Mouse (Mus musculus) heart, embryonic 12.5 days (tissue): ENCODE results near the gene Gm8947. TPM values are rescaled to one million over a fixed set of nuclear protein-coding genes. Genes with fewer than 3 reads are reported as not detected.
"Not testable (repeated sequence)": the region's sequence is repeated elsewhere in the genome, so short reads cannot be mapped to it uniquely, and the experiment has no call there.

Experiments
- ATAC-seq: fragments of 200-750 bp; cut with Nextera tagmentation; 2 replicates; pipeline ENCODE4 v1.8.0; 2017; ENCODE audit warnings: moderate TSS enrichment, moderate library complexity; ENCODE audit not compliant: insufficient number of reproducible peaks, low FRiP score
- H3K27ac ChIP-seq: fragments of 300-500 bp; sonication (generic); 2 replicates; pipeline ENCODE4 v1.5.1; 2016; ENCODE audit warnings: mild to moderate bottlenecking, moderate library complexity; ENCODE audit not compliant: poor library complexity, severe bottlenecking
- H3K27me3 ChIP-seq: fragments of 300-500 bp; sonication (generic); replicated peaks from 2 replicates; pipeline ENCODE4 v1.6.1; 2016; ENCODE audit warnings: mild to moderate bottlenecking, moderate library complexity
- H3K36me3 ChIP-seq: fragments of 300-500 bp; sonication (generic); 2 replicates; pipeline ENCODE4 v1.6.1; 2016; ENCODE audit warnings: mild to moderate bottlenecking, moderate library complexity
- H3K4me1 ChIP-seq: fragments of 300-500 bp; sonication (generic); replicated peaks from 2 replicates; pipeline ENCODE4 v1.6.1; 2016; ENCODE audit warnings: mild to moderate bottlenecking
- H3K4me2 ChIP-seq: fragments of 300-500 bp; sonication (generic); 2 replicates; pipeline ENCODE4 v1.6.1; 2016; ENCODE audit warnings: mild to moderate bottlenecking, moderate library complexity
- H3K4me3 ChIP-seq: fragments of 300-500 bp; sonication (generic); 2 replicates; pipeline ENCODE4 v1.5.1; 2016; ENCODE audit warnings: mild to moderate bottlenecking
- H3K9ac ChIP-seq: fragments of 300-500 bp; sonication (generic); 2 replicates; pipeline ENCODE4 v1.6.1; 2016; ENCODE audit warnings: mild to moderate bottlenecking, moderate library complexity
- H3K9me3 ChIP-seq: fragments of 300-500 bp; sonication (generic); replicated peaks from 2 replicates; pipeline ENCODE4 v1.6.1; 2016; ENCODE audit warnings: mild to moderate bottlenecking, moderate library complexity
- WGBS: fragments of 180-500 bp; shearing (Covaris S2); methylation state at CpG from one replicate; pipeline ENCODE4 v1.1.7; 2016; 5-methylcytosine and 5-hydroxymethylcytosine counted together
- polyA plus RNA-seq: library from polyadenylated mRNA; unstranded; fragments of >200 nt; fragmentation: Nextera tagmentation; extraction: Ambion mirVana; gene quantifications from 2 replicates; pipeline ENCODE4 v1.2.1, GENCODE M21; 2016

Gm8947 gene
- polyA plus RNA-seq: 0.28 and 0.89 TPM in 2 replicates

DNA sequence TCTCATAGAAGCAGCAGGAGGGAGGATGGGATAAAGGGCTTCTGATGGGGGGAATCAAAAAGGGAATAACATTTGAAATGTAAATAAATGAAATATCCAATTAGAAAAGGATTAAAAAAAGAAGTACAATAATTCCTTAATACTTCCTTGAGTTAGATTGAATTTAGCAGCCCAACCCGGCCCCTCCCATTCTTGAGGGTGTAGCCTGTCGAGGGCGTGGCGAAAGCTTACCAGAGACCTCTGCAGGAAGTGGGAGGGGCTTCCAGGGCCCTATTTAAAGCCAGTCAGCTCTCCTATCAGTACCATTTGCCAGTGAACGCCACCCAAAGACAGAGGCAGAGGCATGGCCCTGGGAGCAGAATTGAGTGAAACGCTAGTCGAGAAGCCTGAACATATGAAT is at the start of gene Gm8947:
Gm8947 (plus strand) TSS at position 302 of the 400 bp plus-strand sequence.
- not testable (repeated sequence) for ATAC-seq, H3K4me3 ChIP-seq, H3K27me3 ChIP-seq

GRCm38 (mm10) chr1:151144471-151145146 is 47.6 kb upstream of the Gm8947 start:
- Histone ChIP-seq H3K4me3 (no peak overlapping the region), H3K27me3 (no peaks in the 10 kb centered on the region), H3K9ac (no peak overlapping the region), H3K36me3 (no peaks in the 10 kb centered on the region), H3K4me2 (no peak overlapping the region), H3K4me1 (peaks cover 17% of the 10 kb centered on the region), H3K9me3 (peaks cover 6% of the 10 kb centered on the region; the same call in 1 of the 2 replicates), H3K27ac (peak overlapping the region; percentile 81)
- WGBS: 14% methylated on average over 6 of the region's 6 CpGs
- ATAC-seq: peak; percentile 71

More for the DNA sequence above, at the start of gene Gm8947:
- WGBS: 100% methylated on average over 1 of the region's 7 CpGs
- H3K36me3 ChIP-seq, H3K4me2 ChIP-seq, H3K4me1 ChIP-seq, H3K9ac ChIP-seq, H3K9me3 ChIP-seq, H3K27ac ChIP-seq: not testable (repeated sequence)

- no peaks in the 10 kb centered on the region for H3K36me3 ChIP-seq
- peaks cover 6% of the 10 kb centered on the region; the same call in 1 of the 2 replicates for H3K9me3 ChIP-seq
- no peak overlapping the region for H3K9ac ChIP-seq
- H3K4me1 ChIP-seq: peaks cover 30% of the 10 kb centered on the region
- no peaks in the 10 kb centered on the region for H3K27me3 ChIP-seq
- H3K27ac ChIP-seq: no peak overlapping the region
- H3K4me3 ChIP-seq: no peak overlapping the region
- H3K4me2 ChIP-seq: no peak overlapping the region
- ATAC-seq: no peak
Measured at GRCm38 (mm10) chr1:151147801-151148200, 44.4 kb upstream of the Gm8947 start.

GRCm38 (mm10) chr1:151150211-151150610 is 42.0 kb upstream of the Gm8947 start:
- no peak overlapping the region for H3K4me2 ChIP-seq
- H3K9me3 ChIP-seq: peaks cover 6% of the 10 kb centered on the region; the same call in 1 of the 2 replicates
- H3K9ac ChIP-seq: no peak overlapping the region
- H3K27me3 ChIP-seq: no peaks in the 10 kb centered on the region
- no peak for ATAC-seq
- no peaks in the 10 kb centered on the region for H3K36me3 ChIP-seq
- H3K4me1 ChIP-seq: peaks cover 25% of the 10 kb centered on the region
- no peak overlapping the region for H3K4me3 ChIP-seq
- no peak overlapping the region for H3K27ac ChIP-seq
- WGBS: 89% methylated on average over 7 of the region's 7 CpGs

- Histone ChIP-seq H3K9me3 (peaks cover 6% of the 10 kb centered on the region; the same call in 1 of the 2 replicates), H3K9ac (no peak overlapping the region), H3K4me2 (no peak overlapping the region), H3K4me1 (peaks cover 24% of the 10 kb centered on the region), H3K27me3 (no peaks in the 10 kb centered on the region), H3K27ac (no peak overlapping the region), H3K36me3 (no peaks in the 10 kb centered on the region), H3K4me3 (no peak overlapping the region)
- 74% methylated on average over 2 of the region's 2 CpGs for WGBS
- ATAC-seq: no peak
Measured at GRCm38 (mm10) chr1:151151089-151151488, 41.1 kb upstream of the Gm8947 start.

DNA sequence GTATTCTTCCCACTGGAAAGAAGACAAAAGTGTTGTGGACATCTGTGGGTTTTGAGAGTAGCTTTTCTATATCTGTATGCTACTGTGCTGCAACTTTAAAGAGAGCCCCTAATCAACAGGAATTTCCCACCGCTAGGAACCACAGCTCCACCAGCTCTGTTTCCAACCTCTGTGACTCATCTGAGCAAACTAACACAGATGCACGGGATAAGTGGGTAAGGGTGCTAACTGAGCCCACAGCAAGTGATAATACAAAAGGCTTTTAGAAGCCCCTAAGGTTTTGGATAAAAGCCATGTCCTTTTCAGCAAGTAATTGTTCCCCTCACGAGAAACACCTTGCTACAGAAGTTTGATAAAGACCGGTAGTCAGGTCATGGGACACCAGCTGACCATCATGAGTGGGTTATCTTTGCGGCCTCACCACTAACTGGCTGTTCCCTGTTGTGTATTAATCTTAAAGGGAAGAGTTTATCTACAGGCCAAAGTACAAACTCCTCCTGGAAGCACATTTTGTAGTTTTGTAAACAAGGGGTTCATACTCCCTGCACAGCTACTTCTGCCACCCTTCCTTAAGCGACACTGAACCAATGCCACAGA is 39.0 kb upstream of the Gm8947 start:
- Histone ChIP-seq H3K4me2 (0 out of 2 replicates have a peak overlapping the region, but pooled peaks have one; percentile 3), H3K4me1 (peaks cover 33% of the 10 kb centered on the region), H3K27ac (peak overlapping the region; percentile 68; the same call in 1 of the 2 replicates), H3K9me3 (no peaks in the 10 kb centered on the region), H3K9ac (no peak overlapping the region), H3K27me3 (no peaks in the 10 kb centered on the region), H3K4me3 (no peak overlapping the region), H3K36me3 (no peaks in the 10 kb centered on the region)
- 31% methylated on average over 6 of the region's 6 CpGs for WGBS
- peak; percentile 25; the same call in 1 of the 2 replicates for ATAC-seq

GRCm38 (mm10) chr1:151154131-151154530 is 38.0 kb upstream of the Gm8947 start:
- not testable (repeated sequence) for H3K4me3 ChIP-seq, ATAC-seq, H3K27ac ChIP-seq, H3K36me3 ChIP-seq, H3K27me3 ChIP-seq, H3K9ac ChIP-seq, H3K9me3 ChIP-seq, H3K4me2 ChIP-seq
- H3K4me1 ChIP-seq: peaks cover 33% of the 10 kb centered on the region
- 85% methylated on average over 9 of the region's 9 CpGs for WGBS

- 79% methylated on average over 3 of the region's 3 CpGs for WGBS
- H3K27me3 ChIP-seq: no peaks in the 10 kb centered on the region
- H3K4me3 ChIP-seq: no peak overlapping the region
- no peak for ATAC-seq
- H3K9ac ChIP-seq: no peak overlapping the region
- H3K36me3 ChIP-seq: no peaks in the 10 kb centered on the region
- no peaks in the 10 kb centered on the region for H3K9me3 ChIP-seq
- H3K27ac ChIP-seq: 0 out of 2 replicates have a peak overlapping the region, but pooled peaks have one; percentile 10
- peaks cover 31% of the 10 kb centered on the region for H3K4me1 ChIP-seq
- H3K4me2 ChIP-seq: no peak overlapping the region
Measured at GRCm38 (mm10) chr1:151156129-151156528, 36.0 kb upstream of the Gm8947 start.

DNA sequence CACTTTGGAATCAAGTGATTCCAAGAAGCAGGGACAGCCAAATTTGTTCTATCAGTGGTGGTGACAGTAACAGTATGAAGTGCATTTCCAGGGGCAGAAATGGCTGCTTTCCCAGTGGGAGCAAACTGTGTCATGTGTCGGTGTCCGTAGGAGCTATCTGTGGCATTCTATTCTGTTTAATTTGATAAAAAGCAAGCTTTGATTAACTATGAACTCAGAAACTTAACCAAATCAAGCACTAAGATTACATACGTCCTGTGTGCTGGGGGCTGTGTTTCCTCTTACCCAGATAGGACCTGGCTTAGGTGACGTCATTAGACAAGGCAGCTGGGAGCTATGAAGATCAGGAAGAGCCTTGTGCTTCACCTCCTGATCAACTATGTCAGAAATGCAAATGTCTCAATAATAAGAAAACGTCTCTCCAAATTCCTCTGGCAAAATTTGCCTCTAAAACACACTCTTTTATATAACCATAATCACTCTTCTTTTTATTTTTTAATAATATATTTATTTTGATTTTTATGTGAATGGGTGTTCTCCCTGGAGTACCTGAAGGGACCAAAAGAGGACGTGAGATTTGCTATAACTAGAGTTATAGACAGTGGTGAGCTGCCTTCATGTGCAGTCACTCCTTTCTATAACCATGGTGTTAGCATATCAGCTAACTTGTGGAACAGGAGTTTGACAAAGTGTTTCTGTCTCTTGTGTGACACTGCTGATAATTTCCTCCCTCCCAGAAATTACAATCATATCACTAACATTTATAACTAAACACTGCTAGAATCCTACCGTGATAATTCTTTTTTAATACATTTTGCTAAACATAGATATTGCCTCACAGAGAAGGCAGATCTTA is 35.2 kb upstream of the Gm8947 start:
- H3K4me1 ChIP-seq: peaks cover 28% of the 10 kb centered on the region
- no peaks in the 10 kb centered on the region for H3K36me3 ChIP-seq
- no peaks in the 10 kb centered on the region for H3K27me3 ChIP-seq
- no peak overlapping the region for H3K4me2 ChIP-seq
- WGBS: 37% methylated on average over 7 of the region's 7 CpGs
- no peak for ATAC-seq
- H3K4me3 ChIP-seq: no peak overlapping the region
- H3K9ac ChIP-seq: no peak overlapping the region
- no peaks in the 10 kb centered on the region for H3K9me3 ChIP-seq
- 0 out of 2 replicates have a peak overlapping the region, but pooled peaks have one; percentile 38 for H3K27ac ChIP-seq

GRCm38 (mm10) chr1:151157963-151158856 is 34.0 kb upstream of the Gm8947 start:
- peaks cover 16% of the 10 kb centered on the region for H3K4me1 ChIP-seq

More at GRCm38 (mm10) chr1:151157963-151158856, 34.0 kb upstream of the Gm8947 start:
- no peaks in the 10 kb centered on the region for H3K27me3 ChIP-seq
- H3K27ac ChIP-seq: no peak overlapping the region
- H3K4me3 ChIP-seq: no peak overlapping the region
- H3K9ac ChIP-seq: no peak overlapping the region
- no peaks in the 10 kb centered on the region for H3K36me3 ChIP-seq
- ATAC-seq: no peak
- 84% methylated on average over 9 of the region's 9 CpGs for WGBS
- H3K4me2 ChIP-seq: no peak overlapping the region
- no peaks in the 10 kb centered on the region for H3K9me3 ChIP-seq
